Mouse (Mus musculus) midbrain, postnatal 0 days (tissue): ENCODE measurements around the gene Fmod. TPM values are rescaled to one million over a fixed set of nuclear protein-coding genes. Genes with fewer than 3 reads are reported as not detected.

Source experiments
- ATAC-seq: fragments of 200-750 bp; cut with Nextera tagmentation; 2 replicates; pipeline ENCODE4 v1.8.0; 2017; ENCODE audit warnings: moderate number of reproducible peaks, mild to moderate bottlenecking, moderate TSS enrichment, moderate library complexity; ENCODE audit not compliant: low FRiP score
- DNase-seq: peaks from one replicate; pipeline ENCODE4 v3.0.0-alpha.2; 2015; ENCODE audit warnings: low spot score
- H3K27ac ChIP-seq: fragments of 300-500 bp; sonication (generic); 2 replicates; pipeline ENCODE4 v1.5.1; 2014; ENCODE audit warnings: low read depth, mild to moderate bottlenecking, low read length, mixed read lengths
- H3K27me3 ChIP-seq: fragments of 300-500 bp; sonication (generic); 2 replicates; pipeline ENCODE4 v1.6.1; 2014; ENCODE audit warnings: low read length, control low read depth, mixed read lengths; ENCODE audit not compliant: insufficient read depth
- H3K36me3 ChIP-seq: fragments of 300-500 bp; sonication (generic); 2 replicates; pipeline ENCODE4 v1.6.1; 2014; ENCODE audit warnings: low read length, control low read depth, mixed read lengths; ENCODE audit not compliant: insufficient read depth
- H3K4me1 ChIP-seq: fragments of 300-500 bp; sonication (generic); 2 replicates; pipeline ENCODE4 v1.6.1; 2014; ENCODE audit warnings: mild to moderate bottlenecking, control low read depth, antibody characterized with exemption, low read length, mixed read lengths; ENCODE audit not compliant: insufficient read depth
- H3K4me2 ChIP-seq: fragments of 300-500 bp; sonication (generic); 2 replicates; pipeline ENCODE4 v1.6.1; 2014; ENCODE audit warnings: low read depth, mild to moderate bottlenecking, low read length, mixed read lengths; ENCODE audit not compliant: poor library complexity, severe bottlenecking
- H3K4me3 ChIP-seq: fragments of 300-500 bp; sonication (generic); 2 replicates; pipeline ENCODE4 v1.5.1; 2014; ENCODE audit warnings: low read depth, mild to moderate bottlenecking, low read length, moderate library complexity
- H3K9ac ChIP-seq: fragments of 300-500 bp; sonication (generic); replicated peaks from 2 replicates; pipeline ENCODE4 v1.6.1; 2014; ENCODE audit warnings: mild to moderate bottlenecking, low read length, moderate library complexity, mixed read lengths; ENCODE audit not compliant: poor library complexity, severe bottlenecking
- H3K9me3 ChIP-seq: fragments of 300-500 bp; sonication (generic); 2 replicates; pipeline ENCODE4 v1.6.1; 2016; ENCODE audit warnings: low read length, control low read depth
- CTCF ChIP-seq: IDR thresholded peaks from 2 replicates; pipeline ENCODE4 v1.5.1; 2016; ENCODE audit warnings: antibody characterized with exemption, mild to moderate bottlenecking
- WGBS: fragments of 180-500 bp; shearing (Covaris S2); extraction: QIAGEN DNeasy Blood & Tissue Kit; methylation state at CpG from one replicate; pipeline ENCODE4 v1.1.7; 2014; 5-methylcytosine and 5-hydroxymethylcytosine counted together
- polyA plus RNA-seq: library from polyadenylated mRNA; unstranded; fragments of >200 nt; fragmentation: Nextera tagmentation; extraction: Ambion mirVana; gene quantifications from 2 replicates; pipeline ENCODE4 v1.2.1, GENCODE M21; 2015
- total RNA-seq: library from RNA; depleted of rRNA; stranded (reverse); fragments of >200 nt; gene quantifications from 2 replicates; pipeline ENCODE4 v1.2.3, GENCODE M21; 2014

Gene Fmod
- total and polyA plus RNA-seq, 2 experiments from 2014 or later = 17.1 to 24.8 TPM

- H3K9me3 ChIP-seq = no peaks in the 10 kb centered on the region
- peak; percentile 100 for TF ChIP-seq CTCF
- ATAC-seq = peak; percentile 67
Measured at GRCm38 (mm10) chr1:134048759-134049158, 11.7 kb downstream of the Fmod start.

GRCm38 (mm10) chr1:134049542-134049941, 12.5 kb downstream of the Fmod start:
- no peak for TF ChIP-seq CTCF
- Histone ChIP-seq H3K9me3 (no peaks in the 10 kb centered on the region), H3K4me1 (no peaks in the 10 kb centered on the region), H3K27me3 (no peaks in the 10 kb centered on the region), H3K9ac (no peak overlapping the region), H3K4me2 (no peak overlapping the region), H3K27ac (no peak overlapping the region), H3K4me3 (no peak overlapping the region), H3K36me3 (no peaks in the 10 kb centered on the region)
- ATAC-seq = no peak
- WGBS = 71% methylated on average over 6 of the region's 6 CpGs
- no peak for DNase-seq

More at GRCm38 (mm10) chr1:134048759-134049158, 11.7 kb downstream of the Fmod start:
- DNase-seq = peak; percentile 94
- no peak overlapping the region for H3K4me2 ChIP-seq
- no peak overlapping the region for H3K9ac ChIP-seq
- no peak overlapping the region for H3K4me3 ChIP-seq
- no peaks in the 10 kb centered on the region for H3K36me3 ChIP-seq
- H3K27ac ChIP-seq = no peak overlapping the region
- 6% methylated on average over 5 of the region's 5 CpGs for WGBS
- H3K27me3 ChIP-seq = no peaks in the 10 kb centered on the region
- no peaks in the 10 kb centered on the region for H3K4me1 ChIP-seq

GRCm38 (mm10) chr1:134053207-134053606, 16.2 kb downstream of the Fmod start:
- Histone ChIP-seq H3K4me2 (no peak overlapping the region), H3K27me3 (no peaks in the 10 kb centered on the region), H3K9me3 (no peaks in the 10 kb centered on the region), H3K9ac (no peak overlapping the region), H3K27ac (no peak overlapping the region), H3K36me3 (no peaks in the 10 kb centered on the region), H3K4me3 (no peak overlapping the region), H3K4me1 (no peaks in the 10 kb centered on the region; the same call in 1 of the 2 replicates)
- TF ChIP-seq CTCF = peak; percentile 88
- DNase-seq = peak; percentile 88
- 5% methylated on average over 6 of the region's 6 CpGs for WGBS
- ATAC-seq = no peak

GRCm38 (mm10) chr1:134055058-134055457, 18.0 kb downstream of the Fmod start:
- Histone ChIP-seq H3K9ac (no peak overlapping the region), H3K27ac (no peak overlapping the region), H3K9me3 (no peaks in the 10 kb centered on the region), H3K27me3 (no peaks in the 10 kb centered on the region), H3K36me3 (no peaks in the 10 kb centered on the region), H3K4me1 (peaks cover under 1% of the 10 kb centered on the region; the same call in 1 of the 2 replicates), H3K4me2 (no peak overlapping the region), H3K4me3 (no peak overlapping the region)
- ATAC-seq (no peak), DNase-seq (no peak)
- no peak for TF ChIP-seq CTCF
- 78% methylated on average over 9 of the region's 9 CpGs for WGBS

GRCm38 (mm10) chr1:134055666-134056245, 18.7 kb downstream of the Fmod start:
- no peak for DNase-seq

GRCm38 (mm10) chr1:134056285-134056684, 19.2 kb downstream of the Fmod start:
- no peaks in the 10 kb centered on the region for H3K27me3 ChIP-seq
- H3K9ac ChIP-seq = no peak overlapping the region
- no peak overlapping the region for H3K4me3 ChIP-seq
- H3K27ac ChIP-seq = no peak overlapping the region
- no peak for TF ChIP-seq CTCF
- no peaks in the 10 kb centered on the region for H3K36me3 ChIP-seq
- 71% methylated on average over 4 of the region's 4 CpGs for WGBS
- H3K9me3 ChIP-seq = no peaks in the 10 kb centered on the region
- H3K4me1 ChIP-seq = peaks cover 11% of the 10 kb centered on the region
- ATAC-seq = no peak
- no peak overlapping the region for H3K4me2 ChIP-seq
- no peak for DNase-seq

More at GRCm38 (mm10) chr1:134055666-134056245, 18.7 kb downstream of the Fmod start:
- H3K4me1 ChIP-seq = peaks cover 7% of the 10 kb centered on the region
- H3K36me3 ChIP-seq = no peaks in the 10 kb centered on the region
- no peak for TF ChIP-seq CTCF
- H3K27ac ChIP-seq = no peak overlapping the region
- no peak overlapping the region for H3K4me2 ChIP-seq
- H3K9ac ChIP-seq = no peak overlapping the region
- H3K9me3 ChIP-seq = no peaks in the 10 kb centered on the region
- no peak for ATAC-seq
- H3K4me3 ChIP-seq = no peak overlapping the region
- WGBS = 84% methylated on average over 9 of the region's 9 CpGs
- H3K27me3 ChIP-seq = no peaks in the 10 kb centered on the region
